ENCODE assay signal across 8 mouse cellular contexts in genomic region chr2:33215177-33215699, GRCm38 (mm10). TPM values are rescaled to one million over a fixed set of nuclear protein-coding genes. Genes with fewer than 3 reads are reported as not detected.
DNase-seq lines count a peak whose midpoint lies in the region; ATAC-seq and TF ChIP-seq lines count a peak whose summit lies in the region.

No protein-coding gene starts in this region.

- H3K27ac ChIP-seq in embryonic fibroblast, embryonic 13.5 days (ENCODE audit: insufficient read depth, low read length), result peak overlapping the region; percentile 16; the same call in 1 of the 2 replicates
- peak overlapping the region; percentile 92 for H3K27ac ChIP-seq in intestine, embryonic 16.5 days (ENCODE audit: low read length)
- H3K27ac ChIP-seq in midbrain, embryonic 15.5 days, result peak overlapping the region; percentile 51

- H3K27me3 ChIP-seq in intestine, embryonic 16.5 days (replicated peaks; ENCODE audit: control insufficient read depth, insufficient read depth, low read length), result no peaks in the 10 kb centered on the region
- no peaks in the 10 kb centered on the region for H3K27me3 ChIP-seq in midbrain, embryonic 15.5 days (replicated peaks)

- peaks cover 12% of the 10 kb centered on the region for H3K4me1 ChIP-seq in embryonic fibroblast, embryonic 13.5 days (ENCODE audit: control insufficient read depth, insufficient read depth, low read length)
- peaks cover 45% of the 10 kb centered on the region for H3K4me1 ChIP-seq in intestine, embryonic 16.5 days (ENCODE audit: control insufficient read depth, insufficient read depth, low read length)
- peaks cover 30% of the 10 kb centered on the region for H3K4me1 ChIP-seq in midbrain, embryonic 15.5 days

- peak overlapping the region; percentile 74 for H3K9ac ChIP-seq in intestine, embryonic 16.5 days (ENCODE audit: low read depth, low read length)
- no peak overlapping the region for H3K9ac ChIP-seq in midbrain, embryonic 15.5 days

- TF ChIP-seq POLR2A in embryonic fibroblast, embryonic 13.5 days (IDR thresholded peaks at IDR 0.05; ENCODE audit: low read depth, low read length), result no peak

- DNase-seq in kidney, adult 11 months, result peak; percentile 33
- DNase-seq in kidney, postnatal 36 days, result no peak
- DNase-seq in spleen, adult 12 weeks (ENCODE audit: low spot score), result no peak
- DNase-seq in frontal cortex, postnatal 14 days (ENCODE audit: low spot score in 2 of 2), result no peak
- DNase-seq in left cerebral cortex, adult 9 months (ENCODE audit: low spot score in 2 of 2), result no peak

- no peak for TF ChIP-seq CTCF in embryonic fibroblast, embryonic 13.5 days (IDR thresholded peaks at IDR 0.05; ENCODE audit: borderline replicate concordance, insufficient read depth, low read length)

- no peaks in the 10 kb centered on the region for H3K36me3 ChIP-seq in intestine, embryonic 16.5 days (ENCODE audit: control insufficient read depth, insufficient read depth, low read length)
- no peaks in the 10 kb centered on the region for H3K36me3 ChIP-seq in midbrain, embryonic 15.5 days (replicated peaks)

- peak overlapping the region; percentile 74 for H3K4me2 ChIP-seq in intestine, embryonic 16.5 days (ENCODE audit: low read depth, low read length)
- H3K4me2 ChIP-seq in midbrain, embryonic 15.5 days, result peak overlapping the region; percentile 46

- 60% methylated on average over 5 of the region's 5 CpGs for WGBS in intestine, embryonic 16.5 days
- 82% methylated on average over 5 of the region's 5 CpGs for WGBS in midbrain, embryonic 15.5 days

- ATAC-seq in intestine, embryonic 16.5 days, result no peak
- ATAC-seq in midbrain, embryonic 15.5 days (replicated peaks), result no peak

- H3K9me3 ChIP-seq in intestine, embryonic 16.5 days (ENCODE audit: control insufficient read depth, low read length), result no peaks in the 10 kb centered on the region
- H3K9me3 ChIP-seq in midbrain, embryonic 15.5 days, result no peaks in the 10 kb centered on the region

- H3K4me3 ChIP-seq in embryonic fibroblast, embryonic 13.5 days (ENCODE audit: insufficient read depth, low read length), result no peak overlapping the region
- H3K4me3 ChIP-seq in intestine, embryonic 16.5 days (ENCODE audit: low read length), result peak overlapping the region; percentile 57
- H3K4me3 ChIP-seq in midbrain, embryonic 15.5 days, result peak overlapping the region; percentile 28; the same call in 1 of the 2 replicates

RNA-seq across cellular contexts. Expression of gene Angptl2, which starts 0.6 kb away (rescaled TPM):
- 116 and 161 TPM in 2 replicates for polyA plus RNA-seq in embryonic fibroblast, embryonic 13.5 days (2011; ENCODE audit: insufficient read length, low read depth, missing spikeins)
- polyA plus RNA-seq in intestine, embryonic 16.5 days (2015; fragmentation: Nextera tagmentation; extraction: Ambion mirVana), result 41.6 and 42.9 TPM in 2 replicates
- 16.2 and 19.3 TPM in 2 replicates for polyA plus RNA-seq in midbrain, embryonic 15.5 days (2015; fragmentation: Nextera tagmentation; extraction: Ambion mirVana)

Comparison
In these comparisons a context has a peak if more than half of its experiments do, and no peak if none do; other contexts are left out.
1. H3K27ac ChIP-seq: peak in every context shown above with its lines; median percentile 92 in intestine, embryonic 16.5 days; 51 in midbrain, embryonic 15.5 days; 16 in embryonic fibroblast, embryonic 13.5 days.